Mouse (Mus musculus) testis, adult 2 months (tissue): Measurements from ENCODE around the gene Enah.

Experiments
- CTCF ChIP-seq: fragments of 200-500 bp; IDR thresholded peaks from 2 replicates; pipeline ENCODE4 v1.5.1; 2012; ENCODE audit warnings: low read depth, mild to moderate bottlenecking, inconsistent platforms, low read length, moderate library complexity; ENCODE audit not compliant: control insufficient read depth, insufficient read depth, insufficient replicate concordance
- POLR2A ChIP-seq: fragments of 200-500 bp; IDR thresholded peaks from 2 replicates; pipeline ENCODE4 v1.6.1; 2012; ENCODE audit warnings: low read depth, mild to moderate bottlenecking, inconsistent platforms, low read length, moderate library complexity; ENCODE audit not compliant: control insufficient read depth

- no peak for TF ChIP-seq POLR2A
- TF ChIP-seq CTCF: no peak
These were observed 163.5 kb downstream of the Enah start for GRCm38 (mm10) chr1:181856329-181856728.
